Mouse (Mus musculus) kidney, postnatal 0 days (tissue): ENCODE data around the gene Slamf1. TPM values are rescaled to one million over a fixed set of nuclear protein-coding genes. Genes with fewer than 3 reads are reported as not detected.

ENCODE experiments used
- ATAC-seq: fragments of 200-750 bp; cut with Nextera tagmentation; replicated peaks from 2 replicates; pipeline ENCODE4 v1.8.0; 2017; ENCODE audit warnings: low read depth, moderate number of reproducible peaks, moderate TSS enrichment, moderate library complexity; ENCODE audit not compliant: low FRiP score
- DNase-seq: peaks from one replicate; pipeline ENCODE4 v3.0.0-alpha.2; 2016; ENCODE audit warnings: low spot score
- H3K27ac ChIP-seq: fragments of 300-500 bp; sonication (generic); 2 replicates; pipeline ENCODE4 v1.5.1; 2014; ENCODE audit warnings: mild to moderate bottlenecking
- H3K27me3 ChIP-seq: fragments of 300-500 bp; sonication (generic); 2 replicates; pipeline ENCODE4 v1.6.1; 2014; ENCODE audit warnings: low read length, mixed read lengths; ENCODE audit not compliant: insufficient read depth
- H3K36me3 ChIP-seq: fragments of 300-500 bp; sonication (generic); 2 replicates; pipeline ENCODE4 v1.6.1; 2014; ENCODE audit warnings: low read length, mixed read lengths; ENCODE audit not compliant: insufficient read depth
- H3K4me1 ChIP-seq: fragments of 300-500 bp; sonication (generic); replicated peaks from 2 replicates; pipeline ENCODE4 v1.6.1; 2014; ENCODE audit warnings: antibody characterized with exemption, low read length, mixed read lengths; ENCODE audit not compliant: insufficient read depth
- H3K4me2 ChIP-seq: fragments of 300-500 bp; sonication (generic); 2 replicates; pipeline ENCODE4 v1.6.1; 2014; ENCODE audit warnings: mild to moderate bottlenecking, low read length, moderate library complexity, mixed read lengths
- H3K4me3 ChIP-seq: fragments of 300-500 bp; sonication (generic); replicated peaks from 2 replicates; pipeline ENCODE4 v1.5.1; 2014; ENCODE audit warnings: low read depth, low read length
- H3K9ac ChIP-seq: fragments of 300-500 bp; sonication (generic); 2 replicates; pipeline ENCODE4 v1.6.1; 2014; ENCODE audit warnings: low read depth, low read length
- H3K9me3 ChIP-seq: fragments of 300-500 bp; sonication (generic); replicated peaks from 2 replicates; pipeline ENCODE4 v1.6.1; 2016; ENCODE audit warnings: low read length, inconsistent platforms, mixed read lengths
- CTCF ChIP-seq: IDR thresholded peaks from 2 replicates; pipeline ENCODE4 v1.5.1; 2016; ENCODE audit warnings: antibody characterized with exemption, low read depth, mild to moderate bottlenecking, moderate library complexity
- WGBS: fragments of 180-500 bp; shearing (Covaris S2); extraction: QIAGEN DNeasy Blood & Tissue Kit; methylation state at CpG from one replicate; pipeline ENCODE4 v1.1.7; 2014; 5-methylcytosine and 5-hydroxymethylcytosine counted together
- polyA plus RNA-seq: library from polyadenylated mRNA; unstranded; fragments of >200 nt; fragmentation: Nextera tagmentation; extraction: Ambion mirVana; gene quantifications from 2 replicates; pipeline ENCODE4 v1.2.1, GENCODE M21; 2015

Slamf1 gene
- polyA plus RNA-seq, 1 experiment from 2014 or later: 0.03 TPM

DNA sequence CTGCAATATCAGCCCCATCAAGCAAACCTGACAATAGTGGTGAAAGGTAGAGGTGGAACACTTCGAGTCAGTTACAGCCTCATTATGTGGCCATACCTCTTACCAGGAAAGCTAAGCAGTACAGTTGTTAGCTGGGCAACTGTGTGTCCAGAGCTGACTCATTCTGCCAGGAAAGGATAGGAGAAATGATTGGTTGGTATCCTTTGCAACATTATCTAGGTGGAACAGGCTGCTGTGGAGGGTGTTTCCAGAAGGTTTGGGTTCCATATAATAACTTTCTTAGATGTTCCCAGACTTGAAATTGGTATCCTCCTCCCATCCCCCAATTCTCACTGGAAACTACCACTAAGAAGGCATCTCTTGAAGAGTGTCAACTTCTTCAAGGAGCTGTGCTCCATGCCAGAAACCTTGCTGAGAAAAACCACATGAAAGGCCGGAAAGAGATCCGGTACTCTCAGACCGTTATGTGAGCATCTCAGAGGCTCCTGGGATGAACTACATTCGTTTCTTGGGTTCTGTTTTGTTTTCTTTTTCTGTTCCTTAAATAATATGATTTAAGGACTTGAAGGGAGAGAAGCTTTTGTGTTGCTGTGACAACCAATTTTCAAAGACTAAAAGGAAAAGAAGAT, 15.5 kb downstream of the Slamf1 start:
- Histone ChIP-seq H3K36me3 (no peaks in the 10 kb centered on the region), H3K9me3 (no peaks in the 10 kb centered on the region), H3K4me3 (no peak overlapping the region), H3K4me2 (no peak overlapping the region), H3K9ac (no peak overlapping the region), H3K4me1 (no peaks in the 10 kb centered on the region), H3K27me3 (no peaks in the 10 kb centered on the region), H3K27ac (no peak overlapping the region)
- no peak for DNase-seq
- no peak for ATAC-seq
- 76% methylated on average over 5 of the region's 5 CpGs for WGBS
- no peak for TF ChIP-seq CTCF

DNA sequence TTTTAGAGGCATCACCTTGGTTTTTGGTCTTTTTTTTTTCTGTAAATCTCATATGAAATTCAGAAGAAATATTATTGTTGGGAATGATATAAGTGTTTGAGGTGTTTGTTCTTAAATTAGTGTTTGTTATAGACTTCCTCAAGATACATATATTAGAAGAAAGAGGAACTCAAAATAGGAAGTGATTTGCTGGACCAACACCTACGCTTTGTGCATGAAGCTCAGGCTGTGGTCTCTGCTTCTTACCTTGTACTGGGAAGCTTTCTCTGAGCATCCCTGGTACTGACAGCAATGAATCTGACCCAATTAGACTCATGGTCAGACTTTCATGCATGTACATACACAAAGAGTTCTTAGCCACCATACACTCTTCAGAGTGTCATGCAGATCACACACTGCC, 18.9 kb downstream of the Slamf1 start:
- no peak for TF ChIP-seq CTCF
- no peak overlapping the region for H3K4me2 ChIP-seq
- no peaks in the 10 kb centered on the region for H3K9me3 ChIP-seq
- H3K36me3 ChIP-seq: no peaks in the 10 kb centered on the region
- H3K27ac ChIP-seq: no peak overlapping the region
- H3K9ac ChIP-seq: no peak overlapping the region
- no peak overlapping the region for H3K4me3 ChIP-seq
- H3K4me1 ChIP-seq: no peaks in the 10 kb centered on the region
- 94% methylated on average over 1 of the region's 1 CpGs for WGBS
- no peak for DNase-seq
- no peaks in the 10 kb centered on the region for H3K27me3 ChIP-seq
- ATAC-seq: no peak

DNA sequence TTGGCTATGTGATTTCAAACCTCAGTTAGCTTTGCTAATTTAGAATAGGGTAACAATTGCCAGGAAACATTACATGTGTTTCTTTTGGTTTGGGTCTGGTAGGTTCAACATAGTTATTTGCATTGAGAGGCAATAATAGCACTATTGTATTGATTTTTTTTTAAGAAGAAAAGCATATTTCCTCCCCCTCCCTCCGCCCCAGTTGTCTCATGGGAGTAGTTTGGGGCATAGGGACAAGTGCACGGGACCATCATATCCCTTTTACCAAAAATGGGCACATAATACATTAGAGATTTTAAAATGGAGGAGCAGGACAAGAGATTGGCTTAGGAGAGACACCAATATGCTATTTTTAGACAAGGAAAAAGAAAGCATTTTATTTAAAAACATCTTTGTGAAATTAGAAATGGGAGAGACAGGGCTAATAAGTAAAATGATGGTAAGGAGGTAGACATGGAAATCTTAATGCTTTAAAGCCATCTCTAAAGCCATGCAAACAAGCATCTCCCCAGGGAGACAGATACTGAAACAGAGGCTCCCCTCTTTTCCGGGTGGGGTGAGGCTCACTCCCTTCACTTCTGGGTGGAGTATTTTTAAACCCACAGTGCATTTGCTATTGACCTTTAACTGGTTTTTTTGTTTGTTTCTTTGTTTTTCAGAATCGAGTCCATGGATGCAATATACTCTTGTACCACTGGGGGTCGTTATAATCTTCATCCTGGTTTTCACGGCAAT, 20.5 kb downstream of the Slamf1 start:
- WGBS: 73% methylated on average over 6 of the region's 6 CpGs

DNA sequence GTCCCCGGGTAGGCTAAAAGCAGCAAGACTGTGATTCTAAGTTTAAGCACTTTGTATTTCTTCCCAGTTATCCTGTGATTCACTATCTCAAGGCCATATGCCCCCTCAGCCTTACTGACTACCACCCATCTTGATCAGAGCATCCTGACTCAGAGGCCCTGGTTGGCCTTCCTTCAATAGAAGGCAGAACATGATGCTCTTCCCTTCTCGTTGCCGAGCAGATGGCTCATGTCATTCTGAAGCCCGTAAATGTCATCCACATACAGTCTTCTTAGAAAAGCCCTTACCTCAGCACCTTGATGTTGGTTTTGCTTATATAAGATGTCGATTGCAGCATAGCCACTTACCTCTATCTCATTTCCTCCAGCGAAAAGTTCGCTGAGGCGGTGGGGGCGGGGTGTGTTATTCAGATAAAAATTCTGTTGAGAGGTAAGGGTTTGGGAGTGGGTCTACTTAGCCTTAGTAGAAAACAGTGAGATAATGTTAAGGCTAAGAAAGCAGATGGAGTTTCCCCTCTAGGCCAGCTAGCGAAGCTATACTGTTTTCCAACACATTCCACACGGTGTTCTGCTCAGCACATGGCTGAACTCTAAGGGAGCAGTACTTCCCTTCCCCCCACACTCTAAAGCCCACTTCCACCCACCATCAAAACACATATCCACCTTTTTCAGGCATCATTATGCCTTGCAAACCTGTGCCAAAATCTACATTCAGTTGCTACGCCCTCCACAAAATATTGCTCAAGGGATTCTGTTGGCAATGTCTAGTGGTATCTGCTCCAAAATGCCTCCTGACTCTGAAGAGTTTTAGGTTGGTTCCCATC, 21.7 kb downstream of the Slamf1 start:
- no peaks in the 10 kb centered on the region for H3K27me3 ChIP-seq
- TF ChIP-seq CTCF: no peak
- H3K36me3 ChIP-seq: no peaks in the 10 kb centered on the region
- H3K4me1 ChIP-seq: no peaks in the 10 kb centered on the region
- 60% methylated on average over 12 of the region's 12 CpGs for WGBS
- no peak overlapping the region for H3K9ac ChIP-seq
- no peaks in the 10 kb centered on the region for H3K9me3 ChIP-seq
- no peak overlapping the region for H3K27ac ChIP-seq
- DNase-seq (no peak), ATAC-seq (no peak)
- no peak overlapping the region for H3K4me3 ChIP-seq
- no peak overlapping the region for H3K4me2 ChIP-seq

More for the DNA sequence above, 20.5 kb downstream of the Slamf1 start:
- no peaks in the 10 kb centered on the region for H3K27me3 ChIP-seq
- TF ChIP-seq CTCF: no peak
- H3K36me3 ChIP-seq: no peaks in the 10 kb centered on the region
- H3K4me3 ChIP-seq: no peak overlapping the region
- no peak for ATAC-seq
- H3K9ac ChIP-seq: no peak overlapping the region
- no peaks in the 10 kb centered on the region for H3K9me3 ChIP-seq
- DNase-seq: no peak
- H3K27ac ChIP-seq: no peak overlapping the region
- H3K4me2 ChIP-seq: no peak overlapping the region
- no peaks in the 10 kb centered on the region for H3K4me1 ChIP-seq

DNA sequence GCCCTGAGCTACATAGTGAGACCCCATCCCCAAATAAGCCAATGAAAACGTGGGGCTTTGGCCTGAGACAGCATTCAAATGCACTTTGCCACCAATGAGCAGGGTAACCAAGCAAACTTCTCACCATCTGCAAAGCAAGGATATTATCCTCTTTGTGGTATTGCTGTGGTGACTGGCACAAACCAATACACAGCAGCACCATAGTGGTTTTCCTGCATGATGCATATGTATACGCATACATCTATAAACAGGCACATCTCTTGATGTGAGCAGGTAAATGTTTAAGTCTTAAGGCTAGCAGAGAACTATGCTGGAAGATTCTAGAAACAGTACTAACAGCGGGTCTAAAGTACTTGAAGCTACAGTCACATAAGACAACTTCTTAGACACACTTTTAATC, 22.5 kb downstream of the Slamf1 start:
- ATAC-seq (no peak), DNase-seq (no peak)
- no peak overlapping the region for H3K4me3 ChIP-seq
- H3K9me3 ChIP-seq: no peaks in the 10 kb centered on the region
- no peak for TF ChIP-seq CTCF
- H3K36me3 ChIP-seq: no peaks in the 10 kb centered on the region
- no peaks in the 10 kb centered on the region for H3K4me1 ChIP-seq
- H3K27me3 ChIP-seq: no peaks in the 10 kb centered on the region
- H3K27ac ChIP-seq: no peak overlapping the region
- 81% methylated on average over 3 of the region's 3 CpGs for WGBS
- no peak overlapping the region for H3K9ac ChIP-seq
- no peak overlapping the region for H3K4me2 ChIP-seq

DNA sequence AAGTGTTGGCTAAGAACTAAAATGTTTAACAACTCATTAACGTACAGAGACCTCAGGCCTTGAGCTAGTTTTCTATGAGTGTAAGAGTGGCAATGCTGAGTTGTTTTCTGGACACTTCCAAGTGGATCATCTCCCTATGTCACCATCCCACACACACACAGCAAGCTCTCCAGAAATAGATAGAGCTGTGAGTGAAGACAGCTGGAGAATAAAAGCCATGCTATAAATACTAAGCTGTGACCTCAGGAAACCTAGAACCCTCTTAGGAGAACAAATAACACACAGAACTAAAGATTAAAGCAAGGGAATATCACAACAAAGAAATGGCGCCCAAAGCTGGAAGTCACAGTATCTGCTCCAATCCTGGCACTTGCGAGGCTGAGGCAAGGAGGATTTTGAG, 24.6 kb downstream of the Slamf1 start:
- no peaks in the 10 kb centered on the region for H3K9me3 ChIP-seq
- TF ChIP-seq CTCF: no peak
- no peak for DNase-seq
- no peak overlapping the region for H3K9ac ChIP-seq
- WGBS: 83% methylated on average over 3 of the region's 3 CpGs
- no peaks in the 10 kb centered on the region for H3K27me3 ChIP-seq
- no peaks in the 10 kb centered on the region for H3K36me3 ChIP-seq
- H3K4me2 ChIP-seq: no peak overlapping the region
- ATAC-seq: no peak
- H3K4me1 ChIP-seq: no peaks in the 10 kb centered on the region
- H3K4me3 ChIP-seq: no peak overlapping the region
- H3K27ac ChIP-seq: no peak overlapping the region
